Mouse (Mus musculus): ENCODE measurements around the gene Tssk1.

Tssk1 gene

DNA sequence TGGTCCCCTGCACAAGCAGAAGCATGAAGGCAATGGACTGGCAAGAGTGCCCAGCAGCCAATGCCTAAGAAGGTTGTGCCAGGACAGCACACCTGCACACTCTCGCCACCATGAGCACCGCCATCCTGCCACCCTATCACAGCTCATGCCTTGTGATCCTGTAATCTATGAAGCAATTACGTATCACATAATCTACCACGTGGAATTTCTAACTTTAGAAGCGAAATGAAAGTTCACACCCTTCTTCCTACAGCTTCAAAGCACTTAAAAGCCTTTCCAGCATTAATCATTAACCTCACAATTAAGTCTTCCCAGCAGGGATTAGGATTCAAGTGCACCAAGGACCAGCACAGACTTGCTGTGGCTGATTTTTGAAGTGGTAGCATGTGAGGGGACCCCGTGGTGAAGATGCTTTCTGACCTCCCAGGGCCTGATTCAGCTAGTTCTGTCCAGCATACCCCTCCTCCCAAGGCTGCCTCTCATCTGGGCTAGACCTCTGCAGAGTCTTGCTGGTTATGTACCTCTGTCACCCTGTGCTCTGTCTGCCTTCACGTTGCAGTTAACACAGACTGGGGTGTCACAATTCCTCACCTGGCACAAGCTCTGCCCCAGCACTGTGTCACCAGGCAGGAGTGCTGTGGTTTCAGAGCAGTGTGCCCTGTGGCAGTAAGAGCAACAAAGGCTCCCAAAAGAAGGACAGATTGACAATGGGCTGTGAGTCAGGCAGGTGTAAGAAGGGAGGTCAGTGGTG lies 51.2 kb downstream of the Tssk1 start:
- CTCF ChIA-PET = no interaction called here

All from spleen, embryonic (tissue).